Mouse (Mus musculus) kidney, postnatal 0 days (tissue): Measurements from ENCODE around the gene P4ha3. TPM values are rescaled to one million over a fixed set of nuclear protein-coding genes. Genes with fewer than 3 reads are reported as not detected.

Source experiments
- ATAC-seq: fragments of 200-750 bp; cut with Nextera tagmentation; replicated peaks from 2 replicates; pipeline ENCODE4 v1.8.0; 2017; ENCODE audit warnings: low read depth, moderate number of reproducible peaks, moderate TSS enrichment, moderate library complexity; ENCODE audit not compliant: low FRiP score
- DNase-seq: peaks from one replicate; pipeline ENCODE4 v3.0.0-alpha.2; 2016; ENCODE audit warnings: low spot score
- H3K27ac ChIP-seq: fragments of 300-500 bp; sonication (generic); 2 replicates; pipeline ENCODE4 v1.5.1; 2014; ENCODE audit warnings: mild to moderate bottlenecking
- H3K27me3 ChIP-seq: fragments of 300-500 bp; sonication (generic); 2 replicates; pipeline ENCODE4 v1.6.1; 2014; ENCODE audit warnings: low read length, mixed read lengths; ENCODE audit not compliant: insufficient read depth
- H3K36me3 ChIP-seq: fragments of 300-500 bp; sonication (generic); 2 replicates; pipeline ENCODE4 v1.6.1; 2014; ENCODE audit warnings: low read length, mixed read lengths; ENCODE audit not compliant: insufficient read depth
- H3K4me1 ChIP-seq: fragments of 300-500 bp; sonication (generic); replicated peaks from 2 replicates; pipeline ENCODE4 v1.6.1; 2014; ENCODE audit warnings: antibody characterized with exemption, low read length, mixed read lengths; ENCODE audit not compliant: insufficient read depth
- H3K4me2 ChIP-seq: fragments of 300-500 bp; sonication (generic); 2 replicates; pipeline ENCODE4 v1.6.1; 2014; ENCODE audit warnings: mild to moderate bottlenecking, low read length, moderate library complexity, mixed read lengths
- H3K4me3 ChIP-seq: fragments of 300-500 bp; sonication (generic); replicated peaks from 2 replicates; pipeline ENCODE4 v1.5.1; 2014; ENCODE audit warnings: low read depth, low read length
- H3K9ac ChIP-seq: fragments of 300-500 bp; sonication (generic); 2 replicates; pipeline ENCODE4 v1.6.1; 2014; ENCODE audit warnings: low read depth, low read length
- H3K9me3 ChIP-seq: fragments of 300-500 bp; sonication (generic); replicated peaks from 2 replicates; pipeline ENCODE4 v1.6.1; 2016; ENCODE audit warnings: low read length, inconsistent platforms, mixed read lengths
- CTCF ChIP-seq: IDR thresholded peaks from 2 replicates; pipeline ENCODE4 v1.5.1; 2016; ENCODE audit warnings: antibody characterized with exemption, low read depth, mild to moderate bottlenecking, moderate library complexity
- WGBS: fragments of 180-500 bp; shearing (Covaris S2); extraction: QIAGEN DNeasy Blood & Tissue Kit; methylation state at CpG from one replicate; pipeline ENCODE4 v1.1.7; 2014; 5-methylcytosine and 5-hydroxymethylcytosine counted together
- polyA plus RNA-seq: library from polyadenylated mRNA; unstranded; fragments of >200 nt; fragmentation: Nextera tagmentation; extraction: Ambion mirVana; gene quantifications from 2 replicates; pipeline ENCODE4 v1.2.1, GENCODE M21; 2015

Gene P4ha3
- polyA plus RNA-seq, 1 experiment from 2014 or later, result 2.7 TPM

GRCm38 (mm10) chr7:100327514-100327913, 42.2 kb downstream of the P4ha3 start:
- ATAC-seq (no peak), DNase-seq (peak; percentile 14)
- Histone ChIP-seq H3K9me3 (no peaks in the 10 kb centered on the region), H3K9ac (no peak overlapping the region), H3K4me1 (no peaks in the 10 kb centered on the region), H3K36me3 (peaks cover 31% of the 10 kb centered on the region; the same call in 1 of the 2 replicates), H3K27me3 (no peaks in the 10 kb centered on the region), H3K4me2 (no peak overlapping the region), H3K4me3 (no peak overlapping the region), H3K27ac (no peak overlapping the region)
- no peak for TF ChIP-seq CTCF
- 69% methylated on average over 7 of the region's 7 CpGs for WGBS

- no peak overlapping the region for H3K4me2 ChIP-seq
- no peaks in the 10 kb centered on the region for H3K4me1 ChIP-seq
- H3K4me3 ChIP-seq, result no peak overlapping the region
- no peak overlapping the region for H3K9ac ChIP-seq
- DNase-seq (no peak), ATAC-seq (no peak)
- H3K27ac ChIP-seq, result no peak overlapping the region
- TF ChIP-seq CTCF, result no peak
- H3K36me3 ChIP-seq, result peaks cover 38% of the 10 kb centered on the region; the same call in 1 of the 2 replicates
- H3K9me3 ChIP-seq, result no peaks in the 10 kb centered on the region
- 86% methylated on average over 4 of the region's 4 CpGs for WGBS
- H3K27me3 ChIP-seq, result no peaks in the 10 kb centered on the region
Observed at GRCm38 (mm10) chr7:100328636-100329035, 43.3 kb downstream of the P4ha3 start.

- Histone ChIP-seq H3K4me2 (no peak overlapping the region), H3K4me1 (no peaks in the 10 kb centered on the region), H3K36me3 (peaks cover 57% of the 10 kb centered on the region), H3K27ac (no peak overlapping the region), H3K9me3 (no peaks in the 10 kb centered on the region), H3K4me3 (no peak overlapping the region), H3K27me3 (no peaks in the 10 kb centered on the region), H3K9ac (no peak overlapping the region)
- WGBS, result 64% methylated on average over 3 of the region's 3 CpGs
- DNase-seq (no peak), ATAC-seq (no peak)
- no peak for TF ChIP-seq CTCF
Observed at GRCm38 (mm10) chr7:100331269-100331668, 45.9 kb downstream of the P4ha3 start.

- H3K27ac ChIP-seq, result no peak overlapping the region
- H3K4me1 ChIP-seq, result no peaks in the 10 kb centered on the region
- no peak overlapping the region for H3K4me3 ChIP-seq
- H3K36me3 ChIP-seq, result peaks cover 64% of the 10 kb centered on the region
- ATAC-seq (no peak), DNase-seq (no peak)
- H3K9ac ChIP-seq, result no peak overlapping the region
- WGBS, result 92% methylated on average over 2 of the region's 2 CpGs
- TF ChIP-seq CTCF, result no peak
- H3K4me2 ChIP-seq, result no peak overlapping the region
- H3K9me3 ChIP-seq, result no peaks in the 10 kb centered on the region
- H3K27me3 ChIP-seq, result no peaks in the 10 kb centered on the region
Observed at GRCm38 (mm10) chr7:100335921-100336320, 50.6 kb downstream of the P4ha3 start.

- 70% methylated on average over 4 of the region's 4 CpGs for WGBS
- Histone ChIP-seq H3K9me3 (no peaks in the 10 kb centered on the region), H3K4me3 (no peak overlapping the region), H3K27ac (no peak overlapping the region), H3K36me3 (no peaks in the 10 kb centered on the region), H3K4me1 (no peaks in the 10 kb centered on the region), H3K4me2 (no peak overlapping the region), H3K9ac (no peak overlapping the region), H3K27me3 (no peaks in the 10 kb centered on the region)
- no peak for ATAC-seq
- no peak for TF ChIP-seq CTCF
- no peak for DNase-seq
Observed at GRCm38 (mm10) chr7:100354984-100355383, 69.7 kb downstream of the P4ha3 start.

GRCm38 (mm10) chr7:100356324-100356723, 71.0 kb downstream of the P4ha3 start:
- no peak overlapping the region for H3K4me2 ChIP-seq
- no peak overlapping the region for H3K9ac ChIP-seq
- no peaks in the 10 kb centered on the region for H3K9me3 ChIP-seq
- no peaks in the 10 kb centered on the region for H3K27me3 ChIP-seq
- H3K4me3 ChIP-seq, result no peak overlapping the region
- ATAC-seq (no peak), DNase-seq (no peak)
- no peak overlapping the region for H3K27ac ChIP-seq
- TF ChIP-seq CTCF, result no peak
- 66% methylated on average over 5 of the region's 5 CpGs for WGBS
- H3K36me3 ChIP-seq, result no peaks in the 10 kb centered on the region
- H3K4me1 ChIP-seq, result no peaks in the 10 kb centered on the region

- no peak overlapping the region for H3K9ac ChIP-seq
- DNase-seq (peak; percentile 29), ATAC-seq (no peak)
- no peaks in the 10 kb centered on the region for H3K4me1 ChIP-seq
- H3K4me2 ChIP-seq, result no peak overlapping the region
- H3K9me3 ChIP-seq, result no peaks in the 10 kb centered on the region
- 55% methylated on average over 1 of the region's 1 CpGs for WGBS
- no peak overlapping the region for H3K27ac ChIP-seq
- no peak for TF ChIP-seq CTCF
- no peaks in the 10 kb centered on the region for H3K27me3 ChIP-seq
- no peaks in the 10 kb centered on the region for H3K36me3 ChIP-seq
- no peak overlapping the region for H3K4me3 ChIP-seq
Observed at GRCm38 (mm10) chr7:100356768-100357167, 71.4 kb downstream of the P4ha3 start.
